Mouse (Mus musculus) layer of hippocampus, adult 11-12 months (tissue): ENCODE data around the gene 1700125H20Rik.
"Not testable (repeated sequence)": the region's sequence is repeated elsewhere in the genome, so short reads cannot be mapped to it uniquely, and the experiment has no call there.

Experiments used
- DNase-seq: peaks from one replicate; pipeline ENCODE4 v3.0.0; 2022; ENCODE audit warnings: low spot score

Gene 1700125H20Rik

GRCm38 (mm10) chr11:85170058-85170740, at the start of gene 1700125H20Rik:
Gene 1700125H20Rik (plus strand): TSS chr11:85170404.
- DNase-seq, result peak; percentile 88

GRCm38 (mm10) chr11:85122073-85122472, 48.1 kb upstream of the 1700125H20Rik start:
- DNase-seq, result no peak

- no peak for DNase-seq
These were observed 46.8 kb upstream of the 1700125H20Rik start for GRCm38 (mm10) chr11:85123267-85123992.

GRCm38 (mm10) chr11:85126257-85127102, 43.7 kb upstream of the 1700125H20Rik start:
- DNase-seq, result no peak

DNA sequence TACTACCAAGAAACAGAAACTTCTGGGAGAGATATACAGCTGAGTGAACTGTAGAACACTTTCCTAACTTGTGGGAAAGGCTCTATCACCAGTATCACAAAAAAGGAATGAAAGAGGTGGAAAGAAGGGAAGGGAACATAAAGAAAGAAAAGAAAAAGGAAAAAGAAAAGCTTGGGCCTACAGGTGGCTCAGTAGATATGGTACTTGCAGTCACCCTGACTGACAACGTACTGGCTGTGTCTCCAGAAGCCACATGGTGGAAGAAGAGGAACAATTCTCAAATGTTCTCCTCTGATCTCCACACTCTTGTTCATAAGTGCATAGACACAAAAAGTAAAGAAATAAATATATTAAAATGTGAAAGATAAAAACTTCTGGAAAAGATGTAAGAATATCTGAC, 41.3 kb upstream of the 1700125H20Rik start:
- DNase-seq, result no peak

DNA sequence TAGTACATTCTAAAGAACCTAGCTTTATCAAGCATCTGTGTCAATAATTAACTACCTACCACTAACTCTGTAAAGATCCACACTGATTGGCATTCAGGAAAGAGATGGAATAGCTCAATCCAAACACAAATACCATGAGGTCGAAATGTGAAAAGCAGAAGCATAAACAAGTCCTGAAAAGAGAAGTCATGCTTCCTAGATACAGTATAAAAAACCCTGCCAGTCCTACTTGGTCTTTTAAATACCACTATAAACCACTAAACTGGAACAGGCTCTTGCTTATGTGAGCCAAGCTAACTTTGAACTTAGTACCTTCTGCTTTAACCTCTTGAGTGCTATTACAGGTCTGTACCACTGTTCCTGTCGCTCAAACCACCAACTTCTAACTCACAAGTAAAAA, 38.7 kb upstream of the 1700125H20Rik start:
- DNase-seq, result no peak

DNA sequence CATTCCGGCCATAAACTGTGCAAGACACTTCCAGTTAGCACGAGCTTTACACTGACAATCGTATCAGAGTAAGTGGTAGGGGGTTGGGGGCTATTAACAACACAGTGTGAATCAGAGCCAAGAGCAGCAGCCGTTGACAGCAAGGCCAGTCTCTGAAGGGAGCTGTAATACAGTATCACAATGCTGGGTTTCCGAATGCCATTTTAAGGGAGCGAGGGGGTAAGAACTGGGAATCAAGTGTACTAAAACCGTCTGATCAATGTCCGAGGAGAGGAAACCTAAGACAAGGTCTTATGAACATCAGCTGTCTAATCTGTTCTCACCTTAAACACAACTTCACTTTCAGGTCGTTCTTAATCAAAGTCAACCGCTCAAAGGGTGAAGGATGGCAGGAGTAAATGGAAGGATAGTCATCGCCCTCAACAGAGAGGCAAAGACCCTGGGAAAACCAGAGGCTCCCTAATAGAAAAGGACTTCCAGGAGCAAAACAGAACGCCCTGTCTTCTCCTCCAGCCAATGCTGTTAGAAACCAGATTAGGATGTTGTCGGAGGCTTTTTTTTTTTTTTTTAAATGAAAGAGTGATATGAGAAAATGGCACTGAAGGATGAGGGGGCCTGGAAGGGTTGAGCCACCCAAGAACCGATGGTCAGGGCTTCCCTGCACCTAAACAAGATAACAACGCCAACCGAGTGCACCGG, 31.3 kb upstream of the 1700125H20Rik start:
- peak; percentile 12 for DNase-seq

GRCm38 (mm10) chr11:85139581-85140540, 30.3 kb upstream of the 1700125H20Rik start, which contains the start of gene Usp32:
Gene Usp32 (minus strand): TSS chr11:85140161.
- peak; percentile 97 for DNase-seq

- no peak for DNase-seq
These were observed 17.8 kb upstream of the 1700125H20Rik start for GRCm38 (mm10) chr11:85152256-85152930.

DNA sequence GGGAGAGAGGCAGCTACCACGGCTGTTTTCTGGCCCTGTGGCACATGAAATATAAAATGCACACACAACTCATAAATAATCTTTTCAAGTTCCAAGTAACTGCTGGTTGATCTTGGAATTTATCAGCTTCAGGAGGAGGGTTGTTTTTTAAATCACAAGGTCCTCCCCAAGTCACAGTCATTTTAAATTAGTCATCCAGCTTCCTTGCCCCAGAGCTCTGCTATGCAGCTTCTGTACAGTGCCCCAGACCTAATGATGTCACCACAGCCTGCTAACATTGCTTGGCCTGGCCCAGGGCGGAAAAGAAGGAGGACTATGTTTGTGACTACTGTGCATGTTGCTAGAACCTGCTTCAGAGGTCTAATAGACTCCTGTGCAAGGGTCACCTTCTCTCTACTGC, 12.9 kb upstream of the 1700125H20Rik start:
- no peak for DNase-seq

- not testable (repeated sequence) for DNase-seq
These were observed 7.2 kb upstream of the 1700125H20Rik start for GRCm38 (mm10) chr11:85163014-85163413.

- no peak for DNase-seq
These were observed 5.8 kb upstream of the 1700125H20Rik start for GRCm38 (mm10) chr11:85164371-85164770.

DNA sequence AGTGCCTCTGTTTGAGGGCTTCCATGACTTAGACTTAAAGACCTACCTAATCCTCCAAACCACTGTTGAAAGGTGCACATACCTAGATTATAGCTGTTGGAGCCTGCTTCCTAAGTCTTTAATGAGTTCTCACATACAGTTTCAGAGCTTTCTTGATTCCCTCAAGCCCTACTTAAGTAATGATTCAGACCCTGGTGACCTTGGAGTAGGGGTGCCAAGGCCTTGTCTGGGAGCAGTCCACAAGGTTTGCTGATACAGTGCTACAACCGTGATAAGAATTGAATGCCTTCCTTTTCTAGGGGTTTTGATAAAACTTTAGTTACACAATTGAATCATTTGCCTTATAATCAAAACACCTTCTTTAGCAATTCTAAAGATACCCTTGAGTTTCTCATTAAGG, 2.7 kb upstream of the 1700125H20Rik start:
- DNase-seq, result no peak

DNA sequence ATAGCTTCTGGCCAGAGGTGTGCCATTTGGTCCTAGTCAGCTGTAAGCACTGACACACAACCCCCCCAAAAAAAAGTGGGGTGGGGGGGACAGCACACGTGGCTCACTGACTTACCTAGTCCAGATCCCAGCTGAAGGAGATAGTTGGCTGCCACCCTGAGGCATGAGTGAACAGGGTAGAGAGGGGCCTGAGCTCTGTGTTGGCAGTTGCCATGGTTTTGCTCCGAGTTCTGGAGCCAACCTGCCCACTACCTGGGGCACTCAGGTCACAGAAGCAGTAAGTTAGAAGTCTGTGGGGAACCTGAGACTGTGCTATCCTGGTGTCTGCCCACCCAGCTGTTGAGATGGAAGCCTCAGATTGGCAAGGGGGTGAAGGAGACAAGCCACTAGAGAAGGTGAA, 629 bp downstream of the 1700125H20Rik start:
- DNase-seq, result no peak

- no peak for DNase-seq
These were observed 5.7 kb downstream of the 1700125H20Rik start for GRCm38 (mm10) chr11:85175941-85176340.

DNA sequence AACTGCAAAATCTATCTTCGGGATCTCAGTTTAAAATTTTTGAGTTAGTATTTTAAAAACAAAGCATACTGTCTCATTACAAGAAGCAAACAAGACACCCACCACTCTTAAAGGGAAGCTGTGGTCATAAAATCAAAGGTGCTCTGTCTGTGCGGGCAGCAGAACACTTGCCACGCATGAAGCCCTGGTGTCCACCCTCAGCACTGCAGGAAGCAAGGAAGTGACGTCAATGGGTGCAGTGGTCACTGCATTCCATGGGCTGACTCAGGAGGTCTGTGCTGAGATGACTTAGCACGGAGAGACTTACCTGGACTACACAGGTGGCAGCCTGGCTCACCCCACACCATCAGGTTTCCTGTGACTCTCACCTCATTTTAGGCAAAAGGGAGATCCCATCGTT, 7.6 kb downstream of the 1700125H20Rik start:
- no peak for DNase-seq

DNA sequence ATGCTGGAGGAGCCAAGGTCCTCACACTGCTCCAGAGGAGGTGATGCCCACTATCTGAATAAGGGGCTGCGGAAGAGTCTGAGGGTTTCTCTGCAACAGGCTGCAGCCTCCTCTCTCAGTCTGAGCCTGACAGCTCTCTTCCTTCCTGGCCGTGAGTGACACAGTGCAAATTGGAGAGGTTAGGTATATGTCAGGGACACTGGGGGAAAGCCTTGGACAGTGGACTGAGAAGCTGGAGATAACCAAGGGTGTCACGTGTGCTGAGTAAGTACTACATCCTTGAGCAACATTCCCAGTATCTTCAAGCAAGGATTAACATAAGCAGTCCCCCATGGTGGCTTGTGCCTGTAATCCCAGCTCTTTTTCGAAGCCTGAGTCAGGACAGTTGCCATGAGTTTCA, 8.2 kb downstream of the 1700125H20Rik start:
- no peak for DNase-seq

DNA sequence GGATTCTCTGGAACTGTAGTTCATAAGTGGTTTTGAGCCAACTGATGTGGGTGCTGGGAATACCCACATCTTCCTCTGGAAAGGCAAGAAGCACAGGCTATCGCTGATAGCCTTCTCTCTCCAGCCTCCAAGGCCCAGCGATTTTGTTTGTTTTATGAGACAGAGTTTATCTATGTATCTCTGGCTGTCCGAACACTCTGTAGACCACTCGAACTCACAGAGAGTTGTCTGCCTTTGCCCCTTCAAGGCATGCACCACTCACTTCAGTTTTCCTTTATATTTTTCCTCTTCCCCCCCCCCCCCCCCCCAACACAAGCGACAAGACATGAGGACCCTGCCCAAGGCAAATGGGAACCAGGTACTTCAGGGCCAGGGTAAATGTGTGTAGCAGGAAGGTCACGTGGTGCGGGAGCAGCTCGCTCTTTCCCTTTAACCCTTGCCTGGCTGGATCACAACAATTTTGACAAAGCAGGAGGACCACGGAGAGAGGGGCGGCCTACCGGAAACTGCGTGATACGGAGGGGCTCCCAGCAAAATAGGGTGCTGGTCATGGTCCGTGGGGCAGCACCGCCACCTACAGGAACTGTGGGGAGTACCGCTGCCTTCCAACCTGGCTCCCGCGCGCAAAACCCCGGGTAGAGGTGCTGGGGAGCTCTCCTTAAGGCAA, 12.5 kb downstream of the 1700125H20Rik start:
- peak; percentile 58 for DNase-seq

GRCm38 (mm10) chr11:85183284-85183779, 13.1 kb downstream of the 1700125H20Rik start:
- DNase-seq, result no peak
